Mouse (Mus musculus): Measurements from ENCODE around the gene Card9. TPM values are rescaled to one million over a fixed set of nuclear protein-coding genes. Genes with fewer than 3 reads are reported as not detected.

Gene Card9
- polyA plus RNA-seq, 1 experiment from 2014 or later: 0.50 TPM

- peaks cover 72% of the 10 kb centered on the region for H3K36me3 ChIP-seq
- H3K4me2 ChIP-seq: no peak overlapping the region
- H3K4me3 ChIP-seq (replicated peaks): no peak overlapping the region
- H3K9me3 ChIP-seq: no peaks in the 10 kb centered on the region
- peak overlapping the region; percentile 41; the same call in 1 of the 2 replicates for H3K27ac ChIP-seq
- H3K4me1 ChIP-seq (replicated peaks): peaks cover 18% of the 10 kb centered on the region
- no peak overlapping the region for H3K9ac ChIP-seq (replicated peaks)
- 58% methylated on average over 6 of the region's 6 CpGs for WGBS
- ATAC-seq (ENCODE audit: insufficient number of reproducible peaks, insufficient read depth, low FRiP score, low TSS enrichment, low read depth): no peak
- no peaks in the 10 kb centered on the region for H3K27me3 ChIP-seq
Measured at GRCm38 (mm10) chr2:26348241-26348640, 12.5 kb downstream of the Card9 start.

GRCm38 (mm10) chr2:26342609-26343490 is 17.9 kb downstream of the Card9 start:
- no peak overlapping the region for H3K27ac ChIP-seq

GRCm38 (mm10) chr2:26342044-26342443 is 18.7 kb downstream of the Card9 start:
- peaks cover 88% of the 10 kb centered on the region for H3K36me3 ChIP-seq
- no peak overlapping the region for H3K4me3 ChIP-seq (replicated peaks)
- H3K9ac ChIP-seq (replicated peaks): no peak overlapping the region
- H3K27me3 ChIP-seq: no peaks in the 10 kb centered on the region
- H3K27ac ChIP-seq: no peak overlapping the region
- H3K4me2 ChIP-seq: no peak overlapping the region
- 0 out of 2 replicates have a peak, but pooled peaks cover 5% of the 10 kb centered on the region for H3K4me1 ChIP-seq (replicated peaks)
- 83% methylated on average over 10 of the region's 10 CpGs for WGBS
- H3K9me3 ChIP-seq: no peaks in the 10 kb centered on the region
- ATAC-seq (ENCODE audit: insufficient number of reproducible peaks, insufficient read depth, low FRiP score, low TSS enrichment, low read depth): no peak

More at GRCm38 (mm10) chr2:26342609-26343490, 17.9 kb downstream of the Card9 start:
- no peak overlapping the region for H3K4me3 ChIP-seq (replicated peaks)
- WGBS: 72% methylated on average over 11 of the region's 11 CpGs
- 0 out of 2 replicates have a peak overlapping the region, but pooled peaks have one; percentile 18 for H3K9ac ChIP-seq (replicated peaks)
- H3K36me3 ChIP-seq: peaks cover 96% of the 10 kb centered on the region
- no peaks in the 10 kb centered on the region for H3K9me3 ChIP-seq
- H3K27me3 ChIP-seq: no peaks in the 10 kb centered on the region
- ATAC-seq (ENCODE audit: insufficient number of reproducible peaks, insufficient read depth, low FRiP score, low TSS enrichment, low read depth): no peak
- H3K4me2 ChIP-seq: no peak overlapping the region
- H3K4me1 ChIP-seq (replicated peaks): peaks cover 5% of the 10 kb centered on the region; the same call in 1 of the 2 replicates

GRCm38 (mm10) chr2:26341510-26341981 is 19.2 kb downstream of the Card9 start:
- H3K4me1 ChIP-seq (replicated peaks): 0 out of 2 replicates have a peak, but pooled peaks cover 5% of the 10 kb centered on the region
- no peak overlapping the region for H3K4me3 ChIP-seq (replicated peaks)
- H3K9me3 ChIP-seq: no peaks in the 10 kb centered on the region
- no peak overlapping the region for H3K9ac ChIP-seq (replicated peaks)
- no peak overlapping the region for H3K4me2 ChIP-seq
- peaks cover 83% of the 10 kb centered on the region for H3K36me3 ChIP-seq
- peak overlapping the region; percentile 53; the same call in 1 of the 2 replicates for H3K27ac ChIP-seq
- WGBS: 90% methylated on average over 2 of the region's 2 CpGs
- no peak for ATAC-seq (ENCODE audit: insufficient number of reproducible peaks, insufficient read depth, low FRiP score, low TSS enrichment, low read depth)
- H3K27me3 ChIP-seq: no peaks in the 10 kb centered on the region

- Histone ChIP-seq H3K9ac (replicated peaks) (no peak overlapping the region), H3K36me3 (peaks cover 59% of the 10 kb centered on the region), H3K9me3 (no peaks in the 10 kb centered on the region), H3K4me1 (replicated peaks) (0 out of 2 replicates have a peak, but pooled peaks cover 5% of the 10 kb centered on the region), H3K27ac (no peak overlapping the region), H3K4me3 (replicated peaks) (no peak overlapping the region), H3K4me2 (no peak overlapping the region), H3K27me3 (no peaks in the 10 kb centered on the region)
- no peak for ATAC-seq (ENCODE audit: insufficient number of reproducible peaks, insufficient read depth, low FRiP score, low TSS enrichment, low read depth)
- 93% methylated on average over 5 of the region's 5 CpGs for WGBS
Measured at GRCm38 (mm10) chr2:26339204-26339551, 21.5 kb downstream of the Card9 start.

- no peaks in the 10 kb centered on the region for H3K9me3 ChIP-seq
Measured at GRCm38 (mm10) chr2:26338302-26339203, 22.2 kb downstream of the Card9 start.

GRCm38 (mm10) chr2:26330702-26331101 is 30.0 kb downstream of the Card9 start:
- Histone ChIP-seq H3K4me3 (replicated peaks) (no peak overlapping the region), H3K27me3 (no peaks in the 10 kb centered on the region), H3K27ac (0 out of 2 replicates have a peak overlapping the region, but pooled peaks have one; percentile 2), H3K4me1 (replicated peaks) (no peaks in the 10 kb centered on the region), H3K36me3 (peaks cover 70% of the 10 kb centered on the region), H3K9me3 (no peaks in the 10 kb centered on the region), H3K9ac (replicated peaks) (no peak overlapping the region), H3K4me2 (no peak overlapping the region)
- 84% methylated on average over 6 of the region's 6 CpGs for WGBS
- no peak for ATAC-seq (ENCODE audit: insufficient number of reproducible peaks, insufficient read depth, low FRiP score, low TSS enrichment, low read depth)

More at GRCm38 (mm10) chr2:26338302-26339203, 22.2 kb downstream of the Card9 start:
- Histone ChIP-seq H3K36me3 (peaks cover 53% of the 10 kb centered on the region), H3K27me3 (no peaks in the 10 kb centered on the region), H3K4me3 (replicated peaks) (no peak overlapping the region), H3K4me1 (replicated peaks) (0 out of 2 replicates have a peak, but pooled peaks cover 5% of the 10 kb centered on the region), H3K9ac (replicated peaks) (no peak overlapping the region), H3K4me2 (no peak overlapping the region), H3K27ac (no peak overlapping the region)
- ATAC-seq (ENCODE audit: insufficient number of reproducible peaks, insufficient read depth, low FRiP score, low TSS enrichment, low read depth): no peak
- WGBS: 82% methylated on average over 9 of the region's 13 CpGs

GRCm38 (mm10) chr2:26330056-26330468 is 30.7 kb downstream of the Card9 start:
- Histone ChIP-seq H3K36me3 (peaks cover 76% of the 10 kb centered on the region), H3K27me3 (no peaks in the 10 kb centered on the region), H3K4me1 (replicated peaks) (no peaks in the 10 kb centered on the region), H3K4me3 (replicated peaks) (no peak overlapping the region), H3K9me3 (no peaks in the 10 kb centered on the region), H3K9ac (replicated peaks) (no peak overlapping the region), H3K27ac (0 out of 2 replicates have a peak overlapping the region, but pooled peaks have one; percentile 2), H3K4me2 (no peak overlapping the region)
- no peak for ATAC-seq (ENCODE audit: insufficient number of reproducible peaks, insufficient read depth, low FRiP score, low TSS enrichment, low read depth)
- 95% methylated on average over 4 of the region's 4 CpGs for WGBS

GRCm38 (mm10) chr2:26329402-26329801 is 31.3 kb downstream of the Card9 start:
- no peak for ATAC-seq (ENCODE audit: insufficient number of reproducible peaks, insufficient read depth, low FRiP score, low TSS enrichment, low read depth)
- 75% methylated on average over 8 of the region's 8 CpGs for WGBS
- peaks cover 83% of the 10 kb centered on the region for H3K36me3 ChIP-seq

GRCm38 (mm10) chr2:26327852-26328251 is 32.9 kb downstream of the Card9 start:
- Histone ChIP-seq H3K4me1 (replicated peaks) (no peaks in the 10 kb centered on the region), H3K27me3 (no peaks in the 10 kb centered on the region), H3K4me3 (replicated peaks) (no peak overlapping the region), H3K27ac (no peak overlapping the region), H3K9me3 (no peaks in the 10 kb centered on the region), H3K9ac (replicated peaks) (no peak overlapping the region), H3K36me3 (peaks cover 96% of the 10 kb centered on the region), H3K4me2 (no peak overlapping the region)
- ATAC-seq (ENCODE audit: insufficient number of reproducible peaks, insufficient read depth, low FRiP score, low TSS enrichment, low read depth): no peak
- WGBS: 90% methylated on average over 4 of the region's 4 CpGs

More at GRCm38 (mm10) chr2:26329402-26329801, 31.3 kb downstream of the Card9 start:
- H3K4me3 ChIP-seq (replicated peaks): no peak overlapping the region
- no peaks in the 10 kb centered on the region for H3K27me3 ChIP-seq
- no peak overlapping the region for H3K4me2 ChIP-seq
- no peak overlapping the region for H3K27ac ChIP-seq
- no peak overlapping the region for H3K9ac ChIP-seq (replicated peaks)
- H3K4me1 ChIP-seq (replicated peaks): no peaks in the 10 kb centered on the region
- H3K9me3 ChIP-seq: no peaks in the 10 kb centered on the region
